Mouse (Mus musculus): ENCODE data around the gene Lgals9. TPM values are rescaled to one million over a fixed set of nuclear protein-coding genes. Genes with fewer than 3 reads are reported as not detected.

The Lgals9 gene
- polyA plus RNA-seq, 1 experiment from 2014 or later = 49.9 TPM

- no peak for ATAC-seq (replicated peaks; ENCODE audit: low FRiP score)
Measured at GRCm38 (mm10) chr11:78967371-78967770, 17.4 kb downstream of the Lgals9 start.

GRCm38 (mm10) chr11:78961221-78961620 lies 23.5 kb downstream of the Lgals9 start:
- H3K27ac ChIP-seq = no peak overlapping the region
- H3K9ac ChIP-seq = no peak overlapping the region
- H3K9me3 ChIP-seq (replicated peaks) = no peaks in the 10 kb centered on the region
- H3K4me1 ChIP-seq = no peaks in the 10 kb centered on the region
- H3K4me3 ChIP-seq (replicated peaks) = no peak overlapping the region
- H3K27me3 ChIP-seq = peaks cover 10% of the 10 kb centered on the region; the same call in 1 of the 2 replicates
- no peaks in the 10 kb centered on the region for H3K36me3 ChIP-seq
- no peak overlapping the region for H3K4me2 ChIP-seq
- 85% methylated on average over 5 of the region's 5 CpGs for WGBS
- ATAC-seq (replicated peaks; ENCODE audit: low FRiP score) = no peak

More at GRCm38 (mm10) chr11:78967371-78967770, 17.4 kb downstream of the Lgals9 start:
- Histone ChIP-seq H3K9ac (no peak overlapping the region), H3K4me3 (replicated peaks) (no peak overlapping the region), H3K9me3 (replicated peaks) (no peaks in the 10 kb centered on the region), H3K27me3 (no peaks in the 10 kb centered on the region), H3K36me3 (no peaks in the 10 kb centered on the region), H3K4me1 (peaks cover 3% of the 10 kb centered on the region; the same call in 1 of the 2 replicates), H3K27ac (no peak overlapping the region), H3K4me2 (no peak overlapping the region)
- 28% methylated on average over 4 of the region's 4 CpGs for WGBS

GRCm38 (mm10) chr11:78959841-78960520 lies 24.8 kb downstream of the Lgals9 start:
- WGBS = 73% methylated on average over 5 of the region's 5 CpGs
- no peak overlapping the region for H3K4me2 ChIP-seq

GRCm38 (mm10) chr11:78959367-78959766 lies 25.4 kb downstream of the Lgals9 start:
- Histone ChIP-seq H3K27ac (no peak overlapping the region), H3K27me3 (peaks cover 14% of the 10 kb centered on the region), H3K4me3 (replicated peaks) (no peak overlapping the region), H3K4me2 (no peak overlapping the region), H3K9me3 (replicated peaks) (no peaks in the 10 kb centered on the region), H3K36me3 (no peaks in the 10 kb centered on the region), H3K9ac (no peak overlapping the region), H3K4me1 (no peaks in the 10 kb centered on the region)
- no peak for ATAC-seq (replicated peaks; ENCODE audit: low FRiP score)
- 75% methylated on average over 8 of the region's 8 CpGs for WGBS

More at GRCm38 (mm10) chr11:78959841-78960520, 24.8 kb downstream of the Lgals9 start:
- Histone ChIP-seq H3K9ac (no peak overlapping the region), H3K4me1 (no peaks in the 10 kb centered on the region), H3K9me3 (replicated peaks) (no peaks in the 10 kb centered on the region), H3K36me3 (no peaks in the 10 kb centered on the region), H3K27ac (no peak overlapping the region), H3K27me3 (peaks cover 13% of the 10 kb centered on the region), H3K4me3 (replicated peaks) (no peak overlapping the region)
- no peak for ATAC-seq (replicated peaks; ENCODE audit: low FRiP score)

- H3K4me2 ChIP-seq = no peak overlapping the region
- no peak overlapping the region for H3K4me3 ChIP-seq (replicated peaks)
- no peak overlapping the region for H3K27ac ChIP-seq
- 8% methylated on average over 7 of the region's 7 CpGs for WGBS
- H3K27me3 ChIP-seq = peaks cover 34% of the 10 kb centered on the region
- H3K9me3 ChIP-seq (replicated peaks) = no peaks in the 10 kb centered on the region
- no peaks in the 10 kb centered on the region for H3K36me3 ChIP-seq
- H3K4me1 ChIP-seq = peaks cover 3% of the 10 kb centered on the region; the same call in 1 of the 2 replicates
- no peak overlapping the region for H3K9ac ChIP-seq
- no peak for ATAC-seq (replicated peaks; ENCODE audit: low FRiP score)
Measured at GRCm38 (mm10) chr11:78956260-78956659, 28.5 kb downstream of the Lgals9 start.

- no peak overlapping the region for H3K4me3 ChIP-seq (replicated peaks)
- H3K36me3 ChIP-seq = no peaks in the 10 kb centered on the region
- H3K4me1 ChIP-seq = peaks cover 3% of the 10 kb centered on the region; the same call in 1 of the 2 replicates
- peaks cover 29% of the 10 kb centered on the region for H3K27me3 ChIP-seq
- no peak for ATAC-seq (replicated peaks; ENCODE audit: low FRiP score)
- H3K9me3 ChIP-seq (replicated peaks) = no peaks in the 10 kb centered on the region
- 7% methylated on average over 17 of the region's 17 CpGs for WGBS
- H3K4me2 ChIP-seq = peak overlapping the region; percentile 39
- no peak overlapping the region for H3K9ac ChIP-seq
- H3K27ac ChIP-seq = no peak overlapping the region
Measured at GRCm38 (mm10) chr11:78952467-78952866, 32.3 kb downstream of the Lgals9 start.

- ATAC-seq (replicated peaks; ENCODE audit: low FRiP score) = no peak
- peaks cover 24% of the 10 kb centered on the region for H3K27me3 ChIP-seq
- 77% methylated on average over 8 of the region's 8 CpGs for WGBS
Measured at GRCm38 (mm10) chr11:78950365-78950764, 34.4 kb downstream of the Lgals9 start.

GRCm38 (mm10) chr11:78943083-78943482 lies 41.7 kb downstream of the Lgals9 start:
- Histone ChIP-seq H3K27ac (no peak overlapping the region), H3K36me3 (no peaks in the 10 kb centered on the region), H3K27me3 (no peaks in the 10 kb centered on the region), H3K4me3 (replicated peaks) (no peak overlapping the region), H3K4me1 (no peaks in the 10 kb centered on the region), H3K9ac (no peak overlapping the region), H3K4me2 (no peak overlapping the region), H3K9me3 (replicated peaks) (no peaks in the 10 kb centered on the region)
- 93% methylated on average over 1 of the region's 1 CpGs for WGBS
- ATAC-seq (replicated peaks; ENCODE audit: low FRiP score) = no peak

More at GRCm38 (mm10) chr11:78950365-78950764, 34.4 kb downstream of the Lgals9 start:
- Histone ChIP-seq H3K4me2 (no peak overlapping the region), H3K36me3 (no peaks in the 10 kb centered on the region), H3K4me1 (peaks cover 3% of the 10 kb centered on the region; the same call in 1 of the 2 replicates), H3K4me3 (replicated peaks) (no peak overlapping the region), H3K9me3 (replicated peaks) (no peaks in the 10 kb centered on the region), H3K9ac (no peak overlapping the region), H3K27ac (no peak overlapping the region)

- Histone ChIP-seq H3K27ac (peak overlapping the region; percentile 11; the same call in 1 of the 2 replicates), H3K9ac (no peak overlapping the region), H3K4me1 (no peaks in the 10 kb centered on the region), H3K9me3 (replicated peaks) (no peaks in the 10 kb centered on the region), H3K4me2 (no peak overlapping the region), H3K4me3 (replicated peaks) (no peak overlapping the region), H3K27me3 (no peaks in the 10 kb centered on the region), H3K36me3 (no peaks in the 10 kb centered on the region)
- WGBS = 78% methylated on average over 6 of the region's 6 CpGs
- no peak for ATAC-seq (replicated peaks; ENCODE audit: low FRiP score)
Measured at GRCm38 (mm10) chr11:78935178-78935577, 49.6 kb downstream of the Lgals9 start.

- H3K36me3 ChIP-seq = no peaks in the 10 kb centered on the region
- H3K4me3 ChIP-seq (replicated peaks) = no peak overlapping the region
- 79% methylated on average over 4 of the region's 4 CpGs for WGBS
- no peaks in the 10 kb centered on the region for H3K9me3 ChIP-seq (replicated peaks)
- no peak overlapping the region for H3K4me2 ChIP-seq
- H3K9ac ChIP-seq = no peak overlapping the region
- H3K27me3 ChIP-seq = no peaks in the 10 kb centered on the region
- ATAC-seq (replicated peaks; ENCODE audit: low FRiP score) = no peak
- no peaks in the 10 kb centered on the region for H3K4me1 ChIP-seq
- H3K27ac ChIP-seq = peak overlapping the region; percentile 11; the same call in 1 of the 2 replicates
Measured at GRCm38 (mm10) chr11:78934727-78935126, 50.0 kb downstream of the Lgals9 start.

GRCm38 (mm10) chr11:78934307-78934706 lies 50.4 kb downstream of the Lgals9 start:
- Histone ChIP-seq H3K27ac (no peak overlapping the region), H3K9ac (no peak overlapping the region), H3K27me3 (no peaks in the 10 kb centered on the region), H3K4me1 (no peaks in the 10 kb centered on the region), H3K4me3 (replicated peaks) (no peak overlapping the region), H3K36me3 (no peaks in the 10 kb centered on the region), H3K9me3 (replicated peaks) (no peaks in the 10 kb centered on the region), H3K4me2 (no peak overlapping the region)
- ATAC-seq (replicated peaks; ENCODE audit: low FRiP score) = no peak
- whole genome bisulfite sequencing = 82% methylated on average over 7 of the region's 7 CpGs

- Histone ChIP-seq H3K9ac (no peak overlapping the region), H3K27ac (no peak overlapping the region), H3K36me3 (no peaks in the 10 kb centered on the region), H3K4me2 (no peak overlapping the region), H3K27me3 (peaks cover 29% of the 10 kb centered on the region), H3K9me3 (replicated peaks) (no peaks in the 10 kb centered on the region), H3K4me3 (replicated peaks) (no peak overlapping the region), H3K4me1 (peaks cover 10% of the 10 kb centered on the region)
- WGBS = 59% methylated on average over 5 of the region's 5 CpGs
- no peak for ATAC-seq (replicated peaks; ENCODE audit: low FRiP score)
Measured at GRCm38 (mm10) chr11:78929345-78929744, 55.4 kb downstream of the Lgals9 start.
